46 mouse cellular contexts compared by ENCODE assay signal in genomic region chr10:129538862-129539261, GRCm38 (mm10). TPM values are rescaled to one million over a fixed set of nuclear protein-coding genes. Genes with fewer than 3 reads are reported as not detected.
"Had no signal": no experiment of that assay in that cellular context is flagged by ENCODE, and none has a peak within 500 bp of the region (broad histone marks: within the 10 kb centered on the region; RNA-seq: fewer than 3 reads in every experiment).

Gene Olfr792, plus strand, starts transcription at chr10:129539162.

- DNase-seq: left cerebral cortex, postnatal 4 days; liver; liver, embryonic 13.5 days; liver, postnatal 0 days; lung, adult 18-20 months; lung, adult 2 months; lung, embryonic 14.5 days; lung, postnatal 10 days; lung, postnatal 14 days; lung, postnatal 36 days; lung, postnatal 4 days; midbrain, embryonic 14.5 days had no signal

RNA-seq across cellular contexts. Expression of gene Olfr792, which starts in this region (rescaled TPM):
- total RNA-seq: left cerebral cortex, postnatal 10 days; left cerebral cortex, postnatal 14 days; left cerebral cortex, postnatal 25 days; left cerebral cortex, postnatal 36 days; left cerebral cortex, postnatal 4 days; liver, adult 2 months; megakaryocyte progenitor cell, adult 5-6 weeks; megakaryocyte, adult 5-6 weeks; megakaryocyte-erythroid progenitor cell, adult 5-6 weeks; midbrain, postnatal 0 days; monocyte, adult 5-6 weeks had no signal
- polyA plus RNA-seq: limb, embryonic 10.5 days; limb, embryonic 11.5 days; limb, embryonic 12.5 days; limb, embryonic 13.5 days; limb, embryonic 14.5 days; limb, embryonic 15.5 days; liver, adult 2 months; liver, embryonic 11.5 days; liver, embryonic 12.5 days; liver, embryonic 13.5 days; liver, embryonic 14.5 days; liver, embryonic 15.5 days; liver, embryonic 16.5 days; liver, postnatal 0 days; lung, adult 2 months; lung, embryonic 14.5 days; lung, embryonic 15.5 days; lung, embryonic 16.5 days; lung, postnatal 0 days; macrophage; midbrain, embryonic 10.5 days; midbrain, embryonic 11.5 days; midbrain, embryonic 12.5 days; midbrain, embryonic 13.5 days; midbrain, embryonic 14.5 days; midbrain, embryonic 15.5 days; midbrain, embryonic 16.5 days; midbrain, postnatal 0 days; myocyte; neural tube, embryonic 11.5 days; neural tube, embryonic 12.5 days had no signal
